Mouse (Mus musculus) cortical plate, adult 2 months (tissue): ENCODE measurements around the gene Klhl2. TPM values are rescaled to one million over a fixed set of nuclear protein-coding genes. Genes with fewer than 3 reads are reported as not detected.

ENCODE experiments used
- H3K27ac ChIP-seq: fragments of 200-500 bp; 2 replicates; pipeline ENCODE4 v1.5.1; 2012; ENCODE audit warnings: low read length, control low read depth, inconsistent platforms; ENCODE audit not compliant: insufficient read depth
- H3K4me1 ChIP-seq: fragments of 200-500 bp; 2 replicates; pipeline ENCODE4 v1.6.1; 2011; ENCODE audit warnings: low read length; ENCODE audit not compliant: control insufficient read depth, insufficient read depth
- H3K4me3 ChIP-seq: fragments of 200-500 bp; 2 replicates; pipeline ENCODE4 v1.5.1; 2011; ENCODE audit warnings: mild to moderate bottlenecking, low read length, control low read depth; ENCODE audit not compliant: insufficient read depth
- CTCF ChIP-seq: fragments of 200-500 bp; IDR thresholded peaks from 2 replicates; pipeline ENCODE4 v1.5.1; 2011; ENCODE audit warnings: mild to moderate bottlenecking, control low read depth, low read length; ENCODE audit not compliant: insufficient read depth; ENCODE audit errors: extremely low read depth
- POLR2A ChIP-seq: fragments of 200-500 bp; IDR thresholded peaks from 2 replicates; pipeline ENCODE4 v1.6.1; 2011; ENCODE audit warnings: mild to moderate bottlenecking, low read length, control low read depth; ENCODE audit not compliant: insufficient read depth; ENCODE audit errors: extremely low read depth
- polyA plus RNA-seq: library from polyadenylated mRNA; depleted of rRNA; stranded (reverse); fragments of >200 nt; gene quantifications from 2 replicates; pipeline ENCODE4 v1.2.3, GENCODE M21; 2012

Gene Klhl2
- polyA plus RNA-seq, 1 experiment = 133 TPM

GRCm38 (mm10) chr8:64740547-64741211 lies 109.1 kb downstream of the Klhl2 start:
- TF ChIP-seq POLR2A = no peak
- no peak for TF ChIP-seq CTCF
- no peaks in the 10 kb centered on the region for H3K4me1 ChIP-seq
- no peak overlapping the region for H3K27ac ChIP-seq
- H3K4me3 ChIP-seq = no peak overlapping the region

- TF ChIP-seq CTCF = no peak
- TF ChIP-seq POLR2A = no peak
- no peak overlapping the region for H3K4me3 ChIP-seq
- H3K4me1 ChIP-seq = no peaks in the 10 kb centered on the region
- H3K27ac ChIP-seq = no peak overlapping the region
Measured at GRCm38 (mm10) chr8:64738916-64739315, 110.9 kb downstream of the Klhl2 start.

GRCm38 (mm10) chr8:64736767-64737323 lies 113.0 kb downstream of the Klhl2 start:
- no peak for TF ChIP-seq CTCF
- no peak for TF ChIP-seq POLR2A
- Histone ChIP-seq H3K4me3 (no peak overlapping the region), H3K27ac (no peak overlapping the region), H3K4me1 (peaks cover 2% of the 10 kb centered on the region; the same call in 1 of the 2 replicates)

GRCm38 (mm10) chr8:64735161-64735560 lies 114.7 kb downstream of the Klhl2 start:
- Histone ChIP-seq H3K4me1 (peaks cover 2% of the 10 kb centered on the region; the same call in 1 of the 2 replicates), H3K27ac (no peak overlapping the region)

GRCm38 (mm10) chr8:64733271-64733943 lies 116.4 kb downstream of the Klhl2 start, which contains the start of gene Msmo1:
Gene Msmo1, minus strand, starts transcription at chr8:64733792.
- peaks cover 4% of the 10 kb centered on the region; the same call in 1 of the 2 replicates for H3K4me1 ChIP-seq
- peak within 1 kb of the TSS; percentile 90 for H3K27ac ChIP-seq
- peak within 1 kb of the TSS; percentile 88 for H3K4me3 ChIP-seq
- TF ChIP-seq POLR2A (peak; percentile 89), CTCF (no peak)

More at GRCm38 (mm10) chr8:64735161-64735560, 114.7 kb downstream of the Klhl2 start:
- no peak overlapping the region for H3K4me3 ChIP-seq
- no peak for TF ChIP-seq POLR2A
- TF ChIP-seq CTCF = no peak

- TF ChIP-seq POLR2A (no peak), CTCF (no peak)
- Histone ChIP-seq H3K4me3 (peak overlapping the region; percentile 88), H3K27ac (no peak overlapping the region), H3K4me1 (peaks cover 4% of the 10 kb centered on the region; the same call in 1 of the 2 replicates)
Measured at GRCm38 (mm10) chr8:64732596-64732995, 117.2 kb downstream of the Klhl2 start.

GRCm38 (mm10) chr8:64728156-64728555 lies 121.7 kb downstream of the Klhl2 start:
- no peak for TF ChIP-seq POLR2A
- no peak for TF ChIP-seq CTCF
- Histone ChIP-seq H3K4me1 (peaks cover 8% of the 10 kb centered on the region), H3K27ac (no peak overlapping the region), H3K4me3 (no peak overlapping the region)

GRCm38 (mm10) chr8:64726190-64726695 lies 123.6 kb downstream of the Klhl2 start:
- Histone ChIP-seq H3K27ac (no peak overlapping the region), H3K4me3 (no peak overlapping the region), H3K4me1 (peaks cover 6% of the 10 kb centered on the region)
- TF ChIP-seq CTCF = no peak
- TF ChIP-seq POLR2A = no peak

GRCm38 (mm10) chr8:64723206-64723605 lies 126.6 kb downstream of the Klhl2 start:
- H3K27ac ChIP-seq = no peak overlapping the region
- H3K4me3 ChIP-seq = no peak overlapping the region
- TF ChIP-seq CTCF (no peak), POLR2A (no peak)
- peaks cover 4% of the 10 kb centered on the region for H3K4me1 ChIP-seq
